Mouse (Mus musculus): Measurements from ENCODE around the gene Lrch4. TPM values are rescaled to one million over a fixed set of nuclear protein-coding genes. Genes with fewer than 3 reads are reported as not detected.

Lrch4 gene
- polyA plus RNA-seq (2017; shearing (Covaris generic)) = 10 to 100 TPM; 57.9 to 66.2 (median 65.6) TPM

GRCm38 (mm10) chr5:137628498-137629305 lies at the start of gene Lrch4, which contains the start of the genes Fbxo24 and Gm20605:
Lrch4 (plus strand) TSS chr5:137629121.
Fbxo24 (minus strand) TSS chr5:137629002.
Gm20605 (plus strand) TSS chr5:137629175.
- peak; percentile 84 for ATAC-seq

- ATAC-seq = no peak
Observed at GRCm38 (mm10) chr5:137580246-137580645, 48.7 kb upstream of the Lrch4 start.

GRCm38 (mm10) chr5:137582702-137583101 lies 46.2 kb upstream of the Lrch4 start:
- no peak for ATAC-seq

GRCm38 (mm10) chr5:137583670-137584169 lies 45.2 kb upstream of the Lrch4 start:
- no peak for ATAC-seq

- ATAC-seq = no peak
Observed at GRCm38 (mm10) chr5:137584976-137585375, 43.9 kb upstream of the Lrch4 start.

- no peak for ATAC-seq
Observed at GRCm38 (mm10) chr5:137590507-137590906, 38.4 kb upstream of the Lrch4 start.

GRCm38 (mm10) chr5:137595921-137596320 lies 33.0 kb upstream of the Lrch4 start:
- ATAC-seq = no peak

- no peak for ATAC-seq
Observed at GRCm38 (mm10) chr5:137596601-137597261, 32.2 kb upstream of the Lrch4 start.

GRCm38 (mm10) chr5:137597625-137598024 lies 31.3 kb upstream of the Lrch4 start:
- no peak for ATAC-seq

- ATAC-seq = no peak
Observed at GRCm38 (mm10) chr5:137598100-137598826, 30.7 kb upstream of the Lrch4 start.

- no peak for ATAC-seq
Observed at GRCm38 (mm10) chr5:137599600-137599999, 29.3 kb upstream of the Lrch4 start.

GRCm38 (mm10) chr5:137600281-137600618 lies 28.7 kb upstream of the Lrch4 start:
- ATAC-seq = no peak

- peak; percentile 93 for ATAC-seq
Observed at GRCm38 (mm10) chr5:137600619-137601364, 28.1 kb upstream of the Lrch4 start, which contains the start of gene Mospd3. Mospd3 (minus strand) TSS chr5:137601058.

- no peak for ATAC-seq
Observed at GRCm38 (mm10) chr5:137601365-137601729, 27.6 kb upstream of the Lrch4 start.

GRCm38 (mm10) chr5:137607860-137608653 lies 20.9 kb upstream of the Lrch4 start:
- no peak for ATAC-seq

- ATAC-seq = no peak
Observed at GRCm38 (mm10) chr5:137608654-137609190, 20.2 kb upstream of the Lrch4 start.

- ATAC-seq = no peak
Observed at GRCm38 (mm10) chr5:137609292-137609691, 19.6 kb upstream of the Lrch4 start.

GRCm38 (mm10) chr5:137610056-137610455 lies 18.9 kb upstream of the Lrch4 start:
- ATAC-seq = no peak

GRCm38 (mm10) chr5:137610548-137611244 lies 18.2 kb upstream of the Lrch4 start:
- ATAC-seq = no peak

GRCm38 (mm10) chr5:137611245-137611602 lies 17.7 kb upstream of the Lrch4 start:
- no peak for ATAC-seq

- no peak for ATAC-seq
Observed at GRCm38 (mm10) chr5:137613076-137613475, 15.8 kb upstream of the Lrch4 start.
